Mouse (Mus musculus): Measurements from ENCODE around the gene Plp2.

GRCm38 (mm10) chrX:7658031-7658784, 13.0 kb downstream of the Plp2 start:
- TF ChIP-seq EP300 (IDR thresholded peaks at IDR 0.05; ENCODE audit: insufficient read depth, low read depth, low read length) = no peak
- no peak for TF ChIP-seq CTCF (IDR thresholded peaks at IDR 0.05)

All from heart, adult 2 months (tissue).